Comparison of ENCODE assay signal across 7 mouse cellular contexts in the genomic region with DNA sequence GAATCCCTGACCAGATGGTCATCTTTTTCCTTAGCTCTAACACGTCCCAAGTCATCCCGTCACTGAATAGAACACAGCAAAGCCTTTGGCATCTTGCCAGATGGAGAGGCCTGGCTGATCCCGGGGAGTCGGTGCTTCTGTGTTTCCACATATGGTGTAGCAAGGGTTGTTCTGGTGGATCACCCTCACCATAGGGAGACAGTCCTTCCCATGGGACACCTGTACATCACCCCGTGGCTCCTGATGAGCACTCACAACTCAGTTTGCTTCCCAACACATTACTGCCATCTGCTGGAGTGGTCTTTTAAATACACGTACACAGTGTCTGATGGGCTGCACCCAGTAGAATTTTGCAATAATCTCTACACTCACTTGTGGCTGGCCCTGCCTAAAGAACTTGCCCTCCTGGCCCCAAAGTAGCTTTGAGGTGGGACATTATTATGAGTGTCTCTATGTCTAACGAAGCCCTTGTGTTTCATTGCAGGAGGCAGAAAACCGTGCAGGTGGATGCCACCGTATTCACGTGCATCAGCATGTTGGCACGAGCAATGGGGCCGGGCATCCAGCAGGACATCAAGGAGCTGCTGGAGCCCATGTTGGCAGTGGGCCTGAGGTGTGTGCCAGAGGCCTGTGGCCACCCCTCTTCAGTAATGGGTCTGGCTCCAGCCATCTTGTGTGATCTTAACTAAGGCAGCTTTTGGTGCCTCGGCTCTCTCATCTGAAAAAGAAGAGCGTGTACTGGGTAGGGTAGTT. TPM values are rescaled to one million over a fixed set of nuclear protein-coding genes. Genes with fewer than 3 reads are reported as not detected.
A peak's percentile ranks its signal among the peaks of the same experiment; 100 is the strongest.
DNase-seq lines count a peak whose midpoint lies in the region; ATAC-seq and TF ChIP-seq lines count a peak whose summit lies in the region.

No protein-coding gene starts in this region.

- TF ChIP-seq CTCF in liver, adult 2 months (IDR thresholded peaks at IDR 0.05; ENCODE audit: low read depth, low read length), result peak; percentile 31

- no peak overlapping the region for H3K9ac ChIP-seq in liver, adult 2 months (ENCODE audit: low read depth, low read length)
- H3K9ac ChIP-seq in intestine, embryonic 16.5 days (ENCODE audit: low read depth, low read length), result no peak overlapping the region

- H3K27ac ChIP-seq in liver, adult 2 months (replicated peaks; ENCODE audit: insufficient read depth, low read depth, low read length), result no peak overlapping the region
- H3K27ac ChIP-seq in intestine, embryonic 16.5 days (ENCODE audit: low read length), result no peak overlapping the region

- peak; percentile 42 for ATAC-seq in intestine, embryonic 16.5 days

- no peak overlapping the region for H3K4me3 ChIP-seq in liver, adult 2 months (ENCODE audit: insufficient read depth, low read depth, low read length)
- no peak overlapping the region for H3K4me3 ChIP-seq in intestine, embryonic 16.5 days (ENCODE audit: low read length)

- H3K79me2 ChIP-seq in liver, adult 2 months (ENCODE audit: control insufficient read depth, insufficient read depth, low read length), result no peaks in the 10 kb centered on the region

- H3K4me1 ChIP-seq in liver, adult 2 months (ENCODE audit: control insufficient read depth, insufficient read depth, low read length), result no peaks in the 10 kb centered on the region
- no peaks in the 10 kb centered on the region for H3K4me1 ChIP-seq in intestine, embryonic 16.5 days (ENCODE audit: control insufficient read depth, insufficient read depth, low read length)

- no peaks in the 10 kb centered on the region for H3K9me3 ChIP-seq in intestine, embryonic 16.5 days (ENCODE audit: control insufficient read depth, low read length)

- no peak overlapping the region for H3K4me2 ChIP-seq in intestine, embryonic 16.5 days (ENCODE audit: low read depth, low read length)

- H3K27me3 ChIP-seq in liver, adult 2 months (ENCODE audit: control insufficient read depth, insufficient read depth, low read length), result no peaks in the 10 kb centered on the region
- no peaks in the 10 kb centered on the region for H3K27me3 ChIP-seq in intestine, embryonic 16.5 days (replicated peaks; ENCODE audit: control insufficient read depth, insufficient read depth, low read length)

- WGBS in liver, adult 2 months, result 58% methylated on average over 14 of the region's 14 CpGs
- 70% methylated on average over 14 of the region's 14 CpGs for WGBS in intestine, embryonic 16.5 days

- peak; percentile 69 for DNase-seq in liver, adult 2 months (ENCODE audit: extremely low read depth, low read depth, low spot score)
- DNase-seq in liver (no peak), R1 (ENCODE audit: low read depth, low spot score) (peak; percentile 65)
- DNase-seq in cerebellum, postnatal 10 days, result peak; percentile 79 to 83
- peak; percentile 32 for DNase-seq in lung, postnatal 14 days
- DNase-seq in gastrocnemius, postnatal 4 days (ENCODE audit: low spot score in 2 of 2), result no peak

- H3K36me3 ChIP-seq in liver, adult 2 months (ENCODE audit: control insufficient read depth, insufficient read depth, low read length), result peaks cover 36% of the 10 kb centered on the region
- peaks cover 18% of the 10 kb centered on the region; the same call in 1 of the 2 replicates for H3K36me3 ChIP-seq in intestine, embryonic 16.5 days (ENCODE audit: control insufficient read depth, insufficient read depth, low read length)

- TF ChIP-seq POLR2A in liver, adult 2 months (IDR thresholded peaks at IDR 0.05; ENCODE audit: extremely low read depth, insufficient read depth, low read length), result no peak

RNA-seq across cellular contexts. Expression of a gene that starts 15.0 kb away (rescaled TPM):
- 11.7 and 17.9 TPM in 2 replicates for total RNA-seq in liver, adult 2 months (2014; rRNA removed)
- polyA plus RNA-seq in liver, adult 2 months (2012; rRNA removed), result 12.3 and 18.5 TPM in 2 replicates
- 9.2 and 10.9 TPM in 2 replicates for polyA plus RNA-seq in intestine, embryonic 16.5 days (2015; fragmentation: Nextera tagmentation; extraction: Ambion mirVana)
- 10 to 100 TPM; 39.3 to 42.0 TPM for total RNA-seq in gastrocnemius, postnatal 4 days (2021)

RNA-seq across cellular contexts. Expression of a gene that starts 18.8 kb away (rescaled TPM):
- 4.9 and 5.5 TPM in 2 replicates for total RNA-seq in liver, adult 2 months (2014; rRNA removed)
- polyA plus RNA-seq in liver, adult 2 months (2012; rRNA removed), result 8.5 and 21.0 TPM in 2 replicates
- polyA plus RNA-seq in intestine, embryonic 16.5 days (2015; fragmentation: Nextera tagmentation; extraction: Ambion mirVana), result 23.6 and 24.6 TPM in 2 replicates
- 10 to 100 TPM in 1 of 2 experiments, 1 to 10 TPM in 1; 9.7 to 11.0 TPM for total RNA-seq in gastrocnemius, postnatal 4 days (2021)

RNA-seq across cellular contexts. Expression of a gene that starts 36.9 kb away (rescaled TPM):
- total RNA-seq in liver, adult 2 months (2014; rRNA removed), result 0.37 and 0.40 TPM in 2 replicates
- polyA plus RNA-seq in liver, adult 2 months (2012; rRNA removed), result 0.24 and 0.51 TPM in 2 replicates
- polyA plus RNA-seq in intestine, embryonic 16.5 days (2015; fragmentation: Nextera tagmentation; extraction: Ambion mirVana), result 1.1 TPM in 2 replicates
- 1 to 10 TPM; 1.7 to 4.0 TPM for total RNA-seq in gastrocnemius, postnatal 4 days (2021)

Comparison
In these comparisons a context has a peak if more than half of its experiments do, and no peak if none do; other contexts are left out.
1. DNase-seq: peak in liver, adult 2 months (single experiment), R1 (single experiment), cerebellum, postnatal 10 days (2 of 2) and lung, postnatal 14 days (single experiment); none in liver (single experiment) and gastrocnemius, postnatal 4 days (0 of 2).